Mouse (Mus musculus) layer of hippocampus, adult 9-11 months (tissue): ENCODE measurements around the gene Amy2a5.
"Not testable (repeated sequence)": the region's sequence is repeated elsewhere in the genome, so short reads cannot be mapped to it uniquely, and the experiment has no call there.

Experiments
- DNase-seq: peaks from one replicate; pipeline ENCODE4 v3.0.0; 2022

Amy2a5 gene

DNA sequence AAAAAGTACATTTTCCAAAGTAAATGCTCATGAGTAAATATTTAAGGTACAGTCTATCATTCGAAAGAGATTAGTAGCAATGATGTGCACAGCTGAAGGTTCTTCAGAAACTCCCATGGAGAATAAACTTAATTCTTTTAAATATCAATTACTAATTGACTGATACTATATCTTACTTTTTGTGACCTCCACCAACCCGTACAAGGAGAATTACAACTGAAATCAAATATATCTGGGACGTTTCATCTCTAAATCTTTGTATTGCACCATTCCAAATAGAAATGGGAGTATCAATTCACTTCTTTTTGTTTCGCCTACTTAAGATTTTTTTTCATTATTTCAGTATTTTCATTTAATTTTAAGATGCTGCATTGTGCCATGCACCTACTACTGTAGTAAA is at the start of gene Amy2a5:
TSS of gene Amy2a5 (minus strand) at position 101 of the 400 bp plus-strand sequence.
- not testable (repeated sequence) for DNase-seq

DNA sequence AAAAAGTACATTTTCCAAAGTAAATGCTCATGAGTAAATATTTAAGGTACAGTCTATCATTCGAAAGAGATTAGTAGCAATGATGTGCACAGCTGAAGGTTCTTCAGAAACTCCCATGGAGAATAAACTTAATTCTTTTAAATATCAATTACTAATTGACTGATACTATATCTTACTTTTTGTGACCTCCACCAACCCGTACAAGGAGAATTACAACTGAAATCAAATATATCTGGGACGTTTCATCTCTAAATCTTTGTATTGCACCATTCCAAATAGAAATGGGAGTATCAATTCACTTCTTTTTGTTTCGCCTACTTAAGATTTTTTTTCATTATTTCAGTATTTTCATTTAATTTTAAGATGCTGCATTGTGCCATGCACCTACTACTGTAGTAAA is 32.7 kb upstream of the Amy2a5 start, which contains the start of gene Amy2a4:
TSS of gene Amy2a4 (minus strand) at position 101 of the 400 bp plus-strand sequence.
- not testable (repeated sequence) for DNase-seq

- not testable (repeated sequence) for DNase-seq
Measured at GRCm38 (mm10) chr3:113280285-113280684, 21.6 kb upstream of the Amy2a5 start.

- DNase-seq: not testable (repeated sequence)
Measured at GRCm38 (mm10) chr3:113279586-113279985, 20.9 kb upstream of the Amy2a5 start.

- no peak for DNase-seq
Measured at GRCm38 (mm10) chr3:113227115-113227514, 31.5 kb downstream of the Amy2a5 start.
